Comparison of ENCODE assay signal across 28 mouse cellular contexts in genomic region chr2:119388266-119388665, GRCm38 (mm10). TPM values are rescaled to one million over a fixed set of nuclear protein-coding genes. Genes with fewer than 3 reads are reported as not detected.
DNase-seq lines count a peak whose midpoint lies in the region; ATAC-seq and TF ChIP-seq lines count a peak whose summit lies in the region.
"Had no signal": no experiment of that assay in that cellular context is flagged by ENCODE, and none has a peak within 500 bp of the region (broad histone marks: within the 10 kb centered on the region; RNA-seq: fewer than 3 reads in every experiment).

No protein-coding gene starts in this region.

- H3K4me3 ChIP-seq in intestine, postnatal 0 days (ENCODE audit: low read depth, low read length) = no peak overlapping the region
- no peak overlapping the region for H3K4me3 ChIP-seq in intestine, embryonic 15.5 days (replicated peaks)
- H3K4me3 ChIP-seq: embryonic facial prominence, embryonic 15.5 days; erythroblast, embryonic 14.5 days; forebrain, embryonic 10.5 days; heart, embryonic 13.5 days; hindbrain, embryonic 12.5 days had no signal

- no peak for ATAC-seq in intestine, postnatal 0 days
- ATAC-seq in intestine, embryonic 15.5 days = no peak
- ATAC-seq in activated CD4-positive, CD25-positive, alpha-beta regulatory T cell, adult 4 months = no peak
- ATAC-seq: forebrain, embryonic 14.5 days; hindbrain, embryonic 16.5 days; inflammation-experienced regulatory T-cells, adult 6 months; Patski had no signal

- no peaks in the 10 kb centered on the region for H3K27me3 ChIP-seq in intestine, postnatal 0 days (replicated peaks; ENCODE audit: control insufficient read depth, insufficient read depth, low read length)
- no peaks in the 10 kb centered on the region for H3K27me3 ChIP-seq in intestine, embryonic 15.5 days (replicated peaks)
- H3K27me3 ChIP-seq: embryonic facial prominence, embryonic 15.5 days; heart, embryonic 13.5 days; hindbrain, embryonic 12.5 days; Patski had no signal

- 64% methylated on average over 1 of the region's 1 CpGs for WGBS in intestine, postnatal 0 days
- 91% methylated on average over 1 of the region's 1 CpGs for WGBS in intestine, embryonic 15.5 days

- no peak overlapping the region for H3K9ac ChIP-seq in intestine, postnatal 0 days (ENCODE audit: low read depth, low read length)
- no peak overlapping the region for H3K9ac ChIP-seq in intestine, embryonic 15.5 days
- H3K9ac ChIP-seq: embryonic facial prominence, embryonic 15.5 days; heart, embryonic 13.5 days; hindbrain, embryonic 12.5 days had no signal

- DNase-seq in gastrocnemius, adult 18-20 months (ENCODE audit: low spot score) = peak; percentile 39
- DNase-seq in gastrocnemius, postnatal 4 days (ENCODE audit: low spot score in 2 of 2) = no peak
- DNase-seq in 3T3-L1 (ENCODE audit: low read depth, low spot score) = peak; percentile 84
- peak; percentile 27 for DNase-seq in brain, adult 2 months (ENCODE audit: low read depth, low spot score)
- no peak for DNase-seq in ovary, adult 18-20 months (ENCODE audit: low spot score)
- DNase-seq: adrenal gland, adult 2 months; adrenal gland, postnatal 36 days; cerebellum, adult 11 months; cerebellum, adult 8-10 months; cerebellum, postnatal 14 days; embryo, embryonic 11 days; gastrocnemius, postnatal 36 days; heart, postnatal 4 days; kidney, adult 18-20 months had no signal

- H3K4me1 ChIP-seq in intestine, postnatal 0 days (replicated peaks; ENCODE audit: control insufficient read depth, insufficient read depth, low read length) = no peaks in the 10 kb centered on the region
- no peaks in the 10 kb centered on the region for H3K4me1 ChIP-seq in intestine, embryonic 15.5 days (replicated peaks)
- H3K4me1 ChIP-seq: embryonic facial prominence, embryonic 15.5 days; forebrain, embryonic 10.5 days; hindbrain, embryonic 12.5 days had no signal

- peaks cover 37% of the 10 kb centered on the region for H3K36me3 ChIP-seq in intestine, postnatal 0 days (ENCODE audit: control insufficient read depth, insufficient read depth)
- H3K36me3 ChIP-seq in intestine, embryonic 15.5 days = peaks cover 11% of the 10 kb centered on the region; the same call in 1 of the 2 replicates

- peak overlapping the region; percentile 28; the same call in 1 of the 2 replicates for H3K27ac ChIP-seq in intestine, postnatal 0 days (ENCODE audit: low read depth, low read length)
- no peak overlapping the region for H3K27ac ChIP-seq in intestine, embryonic 15.5 days
- H3K27ac ChIP-seq: embryonic facial prominence, embryonic 15.5 days; forebrain, embryonic 10.5 days; heart, embryonic 13.5 days; hindbrain, embryonic 12.5 days had no signal

- no peaks in the 10 kb centered on the region for H3K9me3 ChIP-seq in intestine, postnatal 0 days (ENCODE audit: control insufficient read depth)
- no peaks in the 10 kb centered on the region for H3K9me3 ChIP-seq in intestine, embryonic 15.5 days
- H3K9me3 ChIP-seq: embryonic facial prominence, embryonic 15.5 days; forebrain, embryonic 10.5 days; G1E; heart, embryonic 13.5 days; hindbrain, embryonic 12.5 days had no signal

- TF ChIP-seq CTCF in intestine, postnatal 0 days (IDR thresholded peaks at IDR 0.05; ENCODE audit: low read depth) = no peak

- H3K4me2 ChIP-seq in intestine, postnatal 0 days (replicated peaks; ENCODE audit: low read depth) = no peak overlapping the region
- no peak overlapping the region for H3K4me2 ChIP-seq in intestine, embryonic 15.5 days (replicated peaks)
- H3K4me2 ChIP-seq: embryonic facial prominence, embryonic 15.5 days; heart, embryonic 13.5 days; hindbrain, embryonic 12.5 days had no signal

RNA-seq across cellular contexts. Expression of gene Chac1, which starts 37.2 kb away (rescaled TPM):
- 100 to 1,000 TPM in 1 of 2 experiments, 10 to 100 TPM in 1; 50.6 to 108 TPM for total RNA-seq in gastrocnemius, adult 18-20 months (2021)
- under 1 TPM; 0.65 to 0.88 TPM for total RNA-seq in gastrocnemius, postnatal 4 days (2021)
- polyA plus RNA-seq in intestine, postnatal 0 days (2015; fragmentation: Nextera tagmentation; extraction: Ambion mirVana) = 1.1 and 1.4 TPM in 2 replicates
- 2.3 and 2.7 TPM in 2 replicates for polyA plus RNA-seq in intestine, embryonic 15.5 days (2015; fragmentation: Nextera tagmentation; extraction: Ambion mirVana)
- polyA plus RNA-seq in activated CD4-positive, CD25-positive, alpha-beta regulatory T cell, adult 4 months (2017; shearing (Covaris generic)) = not detected
- total RNA-seq: common myeloid progenitor, adult 5-6 weeks; G1E had no signal
- polyA plus RNA-seq: G1E; inflammation-experienced regulatory T-cells, adult 6 months had no signal

Comparison
In these comparisons a context has a peak if more than half of its experiments do, and no peak if none do; other contexts are left out.
1. DNase-seq: peak in gastrocnemius, adult 18-20 months (single experiment), 3T3-L1 (single experiment) and brain, adult 2 months (single experiment); none in gastrocnemius, postnatal 4 days (0 of 2) and ovary, adult 18-20 months (single experiment).